Mouse (Mus musculus) layer of hippocampus, postnatal 36 days (tissue): ENCODE results near the gene Gnas. TPM values are rescaled to one million over a fixed set of nuclear protein-coding genes. Genes with fewer than 3 reads are reported as not detected.

Experiments used
- DNase-seq, 2 experiments: peaks; one replicate each; pipeline ENCODE4 v3.0.0; 2022
- microRNA-seq, 2 experiments: library from miRNA; unstranded; fragments of <30 nt; microRNA quantifications; one replicate each; pipeline ENCODE4 v1.2.0; 2021
- total RNA-seq, 2 experiments: library from RNA; stranded (reverse); gene quantifications; 2 replicates each; pipeline ENCODE4 v1.2.3; 2021

Gnas gene
- total RNA-seq, 2 experiments from 2014 or later, result 1,740 to 1,859 TPM

- no peak for DNase-seq
These were observed 96.9 kb downstream of the Gnas start for GRCm38 (mm10) chr2:174381021-174381420.

GRCm38 (mm10) chr2:174391936-174392335 is 107.8 kb downstream of the Gnas start:
- DNase-seq, result no peak

- no peak for DNase-seq
These were observed 108.4 kb downstream of the Gnas start for GRCm38 (mm10) chr2:174392554-174392953.

- no peak for DNase-seq
These were observed 109.3 kb downstream of the Gnas start for GRCm38 (mm10) chr2:174393383-174393782.

Small RNA genes lying within 50 kb of the gene (microRNA-seq; reads per million reads assigned to microRNA genes)
- gene Gm27591 (0 reads per million in 2 experiments), gene Mir296 (410 to 773 reads per million in 2 experiments), gene Mir298 (1,122 to 1,855 reads per million in 2 experiments)

Other genes with a start within 250 kb of the Gnas start
- 10 to 100 TPM; 65.2 to 67.0 TPM for gene Stx16, start 208.0 kb upstream of the Gnas start, total RNA-seq
- gene Npepl1, start 174.0 kb upstream of the Gnas start, total RNA-seq, result 10 to 100 TPM in 1 of 2 experiments, 1 to 10 TPM in 1; 9.9 to 10.2 TPM
- 1 to 10 TPM; 1.7 to 2.7 TPM for gene Gm20721, start 62.4 kb downstream of the Gnas start, total RNA-seq
- 10 to 100 TPM; 46.4 to 53.5 TPM for gene Nelfcd, start 131.5 kb downstream of the Gnas start, total RNA-seq
- gene Ctsz, start 154.7 kb downstream of the Gnas start, total RNA-seq, result 10 to 100 TPM; 27.5 to 29.7 TPM
- not detected for gene Tubb1, start 166.4 kb downstream of the Gnas start, total RNA-seq
- gene Atp5e, start 179.8 kb downstream of the Gnas start, total RNA-seq, result 100 to 1,000 TPM; 287 to 328 TPM
- gene Prelid3b, start 188.8 kb downstream of the Gnas start, total RNA-seq, result 10 to 100 TPM; 40.8 to 43.6 TPM